Mouse (Mus musculus): ENCODE data around the gene Gm17018. TPM values are rescaled to one million over a fixed set of nuclear protein-coding genes. Genes with fewer than 3 reads are reported as not detected.

The Gm17018 gene
- polyA plus RNA-seq, 1 experiment from 2014 or later: 54.5 TPM

- 0 out of 2 replicates have a peak, but pooled peaks cover 3% of the 10 kb centered on the region for H3K9me3 ChIP-seq
- peaks cover 30% of the 10 kb centered on the region for H3K36me3 ChIP-seq
- no peak overlapping the region for H3K4me2 ChIP-seq (replicated peaks)
- H3K4me1 ChIP-seq: peaks cover 22% of the 10 kb centered on the region
- H3K4me3 ChIP-seq: no peak overlapping the region
- ATAC-seq (ENCODE audit: low FRiP score, low read depth): no peak
- H3K27me3 ChIP-seq (replicated peaks): peaks cover 5% of the 10 kb centered on the region; the same call in 1 of the 2 replicates
- 43% methylated on average over 12 of the region's 12 CpGs for WGBS
- no peak overlapping the region for H3K27ac ChIP-seq
- H3K9ac ChIP-seq: no peak overlapping the region
Observed at GRCm38 (mm10) chr19:45580235-45580634, 19.8 kb downstream of the Gm17018 start.

GRCm38 (mm10) chr19:45581257-45581656 is 20.8 kb downstream of the Gm17018 start:
- ATAC-seq (ENCODE audit: low FRiP score, low read depth): no peak
- 40% methylated on average over 3 of the region's 3 CpGs for WGBS
- Histone ChIP-seq H3K9me3 (0 out of 2 replicates have a peak, but pooled peaks cover 3% of the 10 kb centered on the region), H3K27me3 (replicated peaks) (peaks cover 5% of the 10 kb centered on the region; the same call in 1 of the 2 replicates), H3K27ac (no peak overlapping the region), H3K36me3 (peaks cover 30% of the 10 kb centered on the region), H3K4me1 (peaks cover 20% of the 10 kb centered on the region), H3K4me2 (replicated peaks) (no peak overlapping the region), H3K4me3 (no peak overlapping the region), H3K9ac (no peak overlapping the region)

GRCm38 (mm10) chr19:45582161-45582560 is 21.7 kb downstream of the Gm17018 start:
- Histone ChIP-seq H3K4me1 (peaks cover 20% of the 10 kb centered on the region), H3K27ac (no peak overlapping the region), H3K27me3 (replicated peaks) (peaks cover 5% of the 10 kb centered on the region; the same call in 1 of the 2 replicates), H3K4me3 (no peak overlapping the region), H3K9me3 (0 out of 2 replicates have a peak, but pooled peaks cover 3% of the 10 kb centered on the region), H3K4me2 (replicated peaks) (no peak overlapping the region), H3K36me3 (peaks cover 26% of the 10 kb centered on the region), H3K9ac (no peak overlapping the region)
- no peak for ATAC-seq (ENCODE audit: low FRiP score, low read depth)
- 13% methylated on average over 8 of the region's 8 CpGs for WGBS

- H3K27ac ChIP-seq: no peak overlapping the region
Observed at GRCm38 (mm10) chr19:45583136-45583535, 22.7 kb downstream of the Gm17018 start.

GRCm38 (mm10) chr19:45584856-45585620 is 24.6 kb downstream of the Gm17018 start:
- 71% methylated on average over 9 of the region's 9 CpGs for WGBS
- Histone ChIP-seq H3K4me3 (no peak overlapping the region), H3K27ac (no peak overlapping the region), H3K9ac (no peak overlapping the region), H3K9me3 (0 out of 2 replicates have a peak, but pooled peaks cover 3% of the 10 kb centered on the region), H3K27me3 (replicated peaks) (peaks cover 8% of the 10 kb centered on the region; the same call in 1 of the 2 replicates), H3K4me2 (replicated peaks) (no peak overlapping the region), H3K36me3 (peaks cover 7% of the 10 kb centered on the region; the same call in 1 of the 2 replicates), H3K4me1 (peaks cover 16% of the 10 kb centered on the region)
- no peak for ATAC-seq (ENCODE audit: low FRiP score, low read depth)

More at GRCm38 (mm10) chr19:45583136-45583535, 22.7 kb downstream of the Gm17018 start:
- Histone ChIP-seq H3K4me2 (replicated peaks) (no peak overlapping the region), H3K9ac (no peak overlapping the region), H3K36me3 (peaks cover 19% of the 10 kb centered on the region), H3K9me3 (0 out of 2 replicates have a peak, but pooled peaks cover 3% of the 10 kb centered on the region), H3K27me3 (replicated peaks) (peaks cover 5% of the 10 kb centered on the region; the same call in 1 of the 2 replicates), H3K4me1 (peaks cover 20% of the 10 kb centered on the region), H3K4me3 (no peak overlapping the region)
- ATAC-seq (ENCODE audit: low FRiP score, low read depth): no peak
- 86% methylated on average over 6 of the region's 6 CpGs for WGBS

GRCm38 (mm10) chr19:45586850-45587249 is 26.4 kb downstream of the Gm17018 start:
- H3K27me3 ChIP-seq (replicated peaks): peaks cover 9% of the 10 kb centered on the region
- WGBS: 78% methylated on average over 3 of the region's 3 CpGs

GRCm38 (mm10) chr19:45587509-45588292 is 27.3 kb downstream of the Gm17018 start:
- 82% methylated on average over 6 of the region's 6 CpGs for WGBS
- Histone ChIP-seq H3K9me3 (no peaks in the 10 kb centered on the region), H3K27me3 (replicated peaks) (peaks cover 14% of the 10 kb centered on the region; the same call in 1 of the 2 replicates), H3K27ac (no peak overlapping the region), H3K9ac (no peak overlapping the region), H3K4me1 (peaks cover under 1% of the 10 kb centered on the region; the same call in 1 of the 2 replicates), H3K36me3 (no peaks in the 10 kb centered on the region), H3K4me3 (no peak overlapping the region), H3K4me2 (replicated peaks) (no peak overlapping the region)
- ATAC-seq (ENCODE audit: low FRiP score, low read depth): no peak

More at GRCm38 (mm10) chr19:45586850-45587249, 26.4 kb downstream of the Gm17018 start:
- no peaks in the 10 kb centered on the region for H3K9me3 ChIP-seq
- no peaks in the 10 kb centered on the region for H3K36me3 ChIP-seq
- peaks cover 9% of the 10 kb centered on the region for H3K4me1 ChIP-seq
- H3K27ac ChIP-seq: no peak overlapping the region
- no peak for ATAC-seq (ENCODE audit: low FRiP score, low read depth)
- no peak overlapping the region for H3K4me3 ChIP-seq
- H3K4me2 ChIP-seq (replicated peaks): no peak overlapping the region
- H3K9ac ChIP-seq: no peak overlapping the region

GRCm38 (mm10) chr19:45589761-45590160 is 29.3 kb downstream of the Gm17018 start:
- H3K4me2 ChIP-seq (replicated peaks): no peak overlapping the region
- H3K9ac ChIP-seq: no peak overlapping the region
- H3K4me1 ChIP-seq: no peaks in the 10 kb centered on the region
- WGBS: 93% methylated on average over 6 of the region's 6 CpGs
- H3K27ac ChIP-seq: no peak overlapping the region
- H3K36me3 ChIP-seq: no peaks in the 10 kb centered on the region
- ATAC-seq (ENCODE audit: low FRiP score, low read depth): no peak
- no peaks in the 10 kb centered on the region for H3K9me3 ChIP-seq
- H3K27me3 ChIP-seq (replicated peaks): peaks cover 33% of the 10 kb centered on the region
- no peak overlapping the region for H3K4me3 ChIP-seq

- no peak overlapping the region for H3K4me2 ChIP-seq (replicated peaks)
- H3K27ac ChIP-seq: no peak overlapping the region
- no peak for ATAC-seq (ENCODE audit: low FRiP score, low read depth)
- H3K4me3 ChIP-seq: no peak overlapping the region
- peaks cover 10% of the 10 kb centered on the region for H3K4me1 ChIP-seq
- H3K27me3 ChIP-seq (replicated peaks): peaks cover 38% of the 10 kb centered on the region
- no peak overlapping the region for H3K9ac ChIP-seq
- no peaks in the 10 kb centered on the region for H3K36me3 ChIP-seq
- H3K9me3 ChIP-seq: no peaks in the 10 kb centered on the region
- WGBS: 92% methylated on average over 7 of the region's 7 CpGs
Observed at GRCm38 (mm10) chr19:45591704-45592103, 31.3 kb downstream of the Gm17018 start.

- peaks cover 39% of the 10 kb centered on the region for H3K27me3 ChIP-seq (replicated peaks)
- no peak overlapping the region for H3K9ac ChIP-seq
- H3K9me3 ChIP-seq: no peaks in the 10 kb centered on the region
- H3K27ac ChIP-seq: no peak overlapping the region
- no peak overlapping the region for H3K4me2 ChIP-seq (replicated peaks)
- no peak for ATAC-seq (ENCODE audit: low FRiP score, low read depth)
- H3K4me3 ChIP-seq: no peak overlapping the region
- peaks cover 12% of the 10 kb centered on the region for H3K4me1 ChIP-seq
- 97% methylated on average over 9 of the region's 9 CpGs for WGBS
- no peaks in the 10 kb centered on the region for H3K36me3 ChIP-seq
Observed at GRCm38 (mm10) chr19:45592916-45593315, 32.5 kb downstream of the Gm17018 start.

- Histone ChIP-seq H3K9me3 (no peaks in the 10 kb centered on the region), H3K36me3 (no peaks in the 10 kb centered on the region), H3K9ac (no peak overlapping the region), H3K4me1 (peaks cover 12% of the 10 kb centered on the region), H3K4me3 (no peak overlapping the region), H3K27ac (no peak overlapping the region), H3K4me2 (replicated peaks) (no peak overlapping the region), H3K27me3 (replicated peaks) (peaks cover 45% of the 10 kb centered on the region)
- no peak for ATAC-seq (ENCODE audit: low FRiP score, low read depth)
- 94% methylated on average over 7 of the region's 7 CpGs for whole genome bisulfite sequencing
Observed at GRCm38 (mm10) chr19:45594079-45594478, 33.7 kb downstream of the Gm17018 start.

GRCm38 (mm10) chr19:45595481-45595880 is 35.1 kb downstream of the Gm17018 start:
- 83% methylated on average over 6 of the region's 6 CpGs for WGBS
- peaks cover 55% of the 10 kb centered on the region for H3K27me3 ChIP-seq (replicated peaks)
- no peak for ATAC-seq (ENCODE audit: low FRiP score, low read depth)

More at GRCm38 (mm10) chr19:45595481-45595880, 35.1 kb downstream of the Gm17018 start:
- no peak overlapping the region for H3K9ac ChIP-seq
- no peaks in the 10 kb centered on the region for H3K36me3 ChIP-seq
- no peak overlapping the region for H3K4me3 ChIP-seq
- no peak overlapping the region for H3K27ac ChIP-seq
- peaks cover 12% of the 10 kb centered on the region for H3K4me1 ChIP-seq
- H3K9me3 ChIP-seq: no peaks in the 10 kb centered on the region
- no peak overlapping the region for H3K4me2 ChIP-seq (replicated peaks)
